Mouse (Mus musculus) megakaryocyte, embryonic 14.5 days (primary cell): ENCODE measurements around the gene Itm2b.

Experiments used
- FLI1 ChIP-seq: IDR thresholded peaks from 2 replicates; pipeline ENCODE4 v1.6.1; 2012; ENCODE audit warnings: low read length, inconsistent platforms, mixed read lengths
- GATA1 ChIP-seq: IDR thresholded peaks from 3 replicates; pipeline ENCODE4 v1.6.1; 2012; ENCODE audit warnings: mixed read lengths, low read length, inconsistent platforms, borderline replicate concordance

GRCm38 (mm10) chr14:73403351-73403750 is 18.3 kb upstream of the Itm2b start:
- TF ChIP-seq GATA1 (no peak), FLI1 (no peak)
